Mouse (Mus musculus): ENCODE measurements around the gene Bpifb3.

Gene Bpifb3

DNA sequence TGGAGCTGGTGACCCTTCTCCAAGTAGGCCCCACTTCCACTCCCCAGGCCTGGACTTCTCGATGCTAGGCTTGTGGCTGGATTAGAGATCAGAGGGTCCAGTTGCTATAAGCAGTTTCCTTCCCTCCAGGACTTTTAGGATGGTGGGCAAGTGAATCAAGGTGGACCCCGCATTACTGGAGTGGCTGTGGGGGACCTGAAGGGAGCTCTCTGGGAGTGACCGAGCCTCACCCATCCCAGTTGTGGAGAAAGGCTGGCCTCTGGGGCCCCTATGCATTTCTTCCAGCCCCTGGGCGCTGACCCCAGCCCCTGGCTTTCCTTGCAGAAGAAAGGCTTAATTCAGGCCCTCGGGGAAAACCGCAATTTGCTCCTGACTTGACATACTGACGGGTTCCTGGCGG is at the start of gene Bpifb3:
Bpifb3 (plus strand) TSS at position 301 of the 400 bp plus-strand sequence.
- no peak for DNase-seq

DNA sequence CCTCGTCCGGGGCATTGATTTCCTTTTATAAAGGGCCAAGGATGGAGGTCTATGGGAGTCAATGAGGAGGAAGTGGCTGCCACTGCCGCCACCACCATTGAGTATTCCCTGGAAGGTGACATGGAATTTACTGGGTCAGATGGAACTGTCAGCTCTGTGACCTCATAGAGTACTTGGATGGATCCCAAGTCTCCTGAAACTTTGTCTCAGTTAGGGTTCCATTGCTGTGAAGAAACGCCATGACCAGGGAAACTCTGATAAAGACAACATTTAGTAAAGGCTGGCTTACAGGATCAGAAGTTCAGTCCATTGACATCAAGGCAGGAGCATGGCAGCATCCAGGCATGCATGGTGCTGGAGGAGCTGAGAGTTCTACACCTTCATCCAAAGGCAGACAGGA is 47.0 kb upstream of the Bpifb3 start, which contains the start of gene Sun5:
Sun5 (minus strand) TSS at position 101 of the 400 bp plus-strand sequence.
- DNase-seq = no peak

DNA sequence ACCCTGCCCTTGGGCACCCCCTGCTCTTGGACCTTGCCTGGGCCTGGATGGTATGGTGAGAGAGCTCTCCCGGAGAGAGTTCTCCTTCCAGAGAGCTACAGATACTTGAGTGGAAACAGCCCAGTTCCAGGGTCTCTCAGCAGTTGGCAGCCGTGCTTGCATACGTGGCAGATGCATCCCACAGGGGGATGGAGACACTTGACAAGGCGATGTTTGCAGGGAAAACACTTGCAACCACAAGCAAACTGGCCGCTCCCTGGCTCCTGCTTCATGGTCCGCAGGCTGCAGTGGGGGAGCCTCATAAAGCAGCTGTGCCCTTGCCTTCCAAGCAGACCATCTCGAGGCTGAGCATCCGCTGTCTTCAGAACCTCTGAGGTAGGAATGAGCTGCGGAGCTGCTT is 43.3 kb upstream of the Bpifb3 start, which contains the start of gene Bpifb2:
Bpifb2 (plus strand) TSS at position 301 of the 400 bp plus-strand sequence.
- no peak for DNase-seq

DNA sequence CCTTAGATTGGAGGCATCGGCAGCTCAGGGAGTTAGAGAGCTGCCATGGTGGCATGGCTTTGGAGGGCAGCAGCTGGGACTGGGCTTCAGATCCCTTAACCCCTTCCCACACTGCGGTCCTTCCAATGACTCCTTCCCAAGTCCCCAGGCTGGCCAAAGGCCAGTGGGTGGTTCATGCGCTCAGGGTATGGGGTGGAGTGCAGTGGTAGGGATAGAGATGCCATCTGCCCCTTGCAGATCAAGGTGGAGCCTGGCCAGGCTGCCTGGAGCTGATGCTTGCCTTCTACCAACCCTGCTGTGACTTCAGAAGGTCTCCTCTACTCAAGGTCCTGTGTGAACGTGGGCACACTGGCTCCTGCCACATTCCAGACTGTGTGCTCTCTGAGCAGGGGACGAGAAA is 18.9 kb upstream of the Bpifb3 start:
- peak; percentile 40 to 49 for DNase-seq

DNA sequence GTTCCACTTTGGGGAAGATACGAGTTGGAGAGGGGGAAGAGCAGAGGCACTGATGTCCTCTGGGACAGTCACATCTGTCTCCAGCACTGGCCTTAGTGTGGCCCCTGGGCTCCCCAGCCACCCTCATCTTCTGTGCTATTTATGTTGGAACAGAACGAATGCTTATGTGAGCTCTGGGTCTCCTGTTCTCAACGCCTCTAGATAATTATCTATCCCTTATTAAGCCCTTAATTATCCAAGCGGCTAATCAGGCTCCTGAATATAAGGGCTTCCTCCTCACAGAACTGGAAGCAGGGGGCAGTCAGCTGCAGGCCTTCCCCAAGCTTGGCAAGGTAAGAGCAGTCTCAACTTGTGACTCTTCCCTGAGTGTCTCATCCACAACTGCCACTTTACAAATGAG is 17.9 kb upstream of the Bpifb3 start, which contains the start of gene Bpifb6:
Bpifb6 (plus strand) TSS at position 301 of the 400 bp plus-strand sequence.
- DNase-seq = no peak

DNA sequence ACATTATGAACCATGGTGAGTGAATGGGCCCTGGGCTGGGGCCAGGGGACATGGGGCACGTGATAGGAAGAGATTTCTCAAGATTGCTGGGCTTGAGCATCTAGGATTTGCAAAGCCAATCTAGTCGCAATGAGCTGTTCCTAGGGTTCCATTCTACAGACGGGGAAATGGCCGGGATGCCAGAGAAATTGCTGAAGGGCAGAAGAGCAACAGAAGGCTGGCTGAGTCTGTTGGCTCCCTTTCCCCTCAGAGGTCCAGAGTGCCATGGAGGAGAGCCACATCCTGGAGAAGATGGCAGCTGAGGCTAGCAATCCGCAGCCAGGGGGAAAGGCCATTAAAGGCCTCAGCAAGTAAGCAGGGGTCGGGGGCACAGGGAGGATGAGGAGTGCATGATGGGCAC is 15.3 kb upstream of the Bpifb3 start:
- DNase-seq = peak; percentile 68 to 82

DNA sequence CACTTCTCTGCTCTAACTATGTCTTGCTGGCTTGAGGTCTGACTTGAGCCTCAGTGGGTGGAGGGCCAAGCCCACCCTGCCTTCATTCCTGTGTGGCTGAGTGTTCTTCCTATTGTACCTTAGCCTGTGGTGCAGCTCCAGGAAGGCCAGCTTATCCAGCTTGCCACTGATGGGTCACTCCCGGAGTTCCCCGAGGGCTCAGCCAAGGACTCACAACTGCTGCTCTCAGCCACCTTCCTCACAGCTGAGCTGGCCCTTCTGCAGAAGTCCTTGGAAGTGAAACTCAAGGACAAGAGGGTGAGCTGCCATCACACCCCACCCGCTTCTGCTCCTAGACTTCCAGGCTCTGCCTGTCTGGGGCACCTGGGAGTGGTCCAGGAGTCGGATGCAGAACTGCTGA is 11.4 kb upstream of the Bpifb3 start:
- no peak for DNase-seq

DNA sequence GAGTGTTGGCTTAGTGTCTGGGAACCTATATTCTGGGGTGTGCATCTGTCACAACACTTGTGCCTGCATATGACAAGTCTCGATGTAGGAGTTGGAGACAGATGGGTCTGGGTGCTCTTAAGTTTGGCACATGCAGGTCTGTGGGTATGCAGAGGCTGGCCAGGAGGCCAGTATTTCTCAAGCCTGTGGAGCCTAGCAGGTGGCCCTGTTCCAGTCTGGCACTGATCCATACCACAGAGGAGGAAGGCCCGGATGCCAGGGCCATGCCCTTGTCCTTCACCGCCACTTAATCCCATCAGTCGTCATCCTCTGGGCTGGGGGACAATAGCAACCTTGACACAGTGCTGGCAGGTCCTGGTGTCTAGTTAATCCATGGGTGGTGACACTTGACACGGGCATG is 3.9 kb upstream of the Bpifb3 start:
- peak in 1 of 2 experiments; percentile 18 for DNase-seq

DNA sequence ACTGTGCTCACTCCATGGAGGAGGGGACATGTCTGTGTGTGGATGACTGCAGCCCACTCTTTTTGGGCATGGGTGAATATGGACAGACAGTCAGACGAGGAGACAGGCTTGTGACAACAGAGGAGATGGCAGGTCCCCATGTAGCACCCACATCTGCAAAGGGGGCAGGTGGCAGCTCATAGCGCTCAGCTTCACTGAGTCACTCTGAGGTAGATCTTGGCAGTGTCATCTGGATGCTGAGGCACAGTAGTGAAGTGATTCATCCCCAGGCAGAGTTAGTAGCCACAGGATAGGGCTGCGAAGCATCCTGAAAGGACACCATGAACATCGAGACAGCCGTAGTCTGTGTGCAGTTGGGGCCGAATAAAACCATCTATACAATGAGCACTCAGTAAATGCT is 3.2 kb downstream of the Bpifb3 start:
- DNase-seq = no peak

DNA sequence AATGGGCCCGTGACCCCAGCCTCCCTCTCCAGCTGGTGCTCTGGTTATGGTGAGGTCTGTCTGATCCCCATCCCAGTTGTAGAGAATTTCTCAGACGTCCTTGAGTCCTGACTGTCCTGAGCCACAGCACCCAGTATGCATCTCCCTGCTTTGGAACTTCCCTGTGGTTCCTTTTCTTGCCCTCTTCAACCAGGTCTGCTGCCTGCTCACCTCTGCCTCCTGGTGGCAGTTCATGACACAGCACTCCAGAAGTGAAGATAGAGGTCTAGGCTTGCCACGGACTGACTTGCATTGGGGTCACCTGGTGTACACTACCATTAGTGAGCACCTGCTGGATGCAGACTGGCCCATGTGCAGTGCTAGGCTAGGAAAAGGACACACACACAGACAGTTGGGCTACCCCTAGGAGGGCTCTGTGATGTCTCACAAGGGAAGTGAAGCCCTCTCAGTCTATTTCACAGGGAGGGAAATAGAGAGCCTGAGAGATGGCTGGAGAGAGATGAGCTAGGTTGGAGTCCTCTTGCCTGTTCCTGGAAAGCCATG is 11.9 kb downstream of the Bpifb3 start:
- peak; percentile 65 to 71 for DNase-seq

DNA sequence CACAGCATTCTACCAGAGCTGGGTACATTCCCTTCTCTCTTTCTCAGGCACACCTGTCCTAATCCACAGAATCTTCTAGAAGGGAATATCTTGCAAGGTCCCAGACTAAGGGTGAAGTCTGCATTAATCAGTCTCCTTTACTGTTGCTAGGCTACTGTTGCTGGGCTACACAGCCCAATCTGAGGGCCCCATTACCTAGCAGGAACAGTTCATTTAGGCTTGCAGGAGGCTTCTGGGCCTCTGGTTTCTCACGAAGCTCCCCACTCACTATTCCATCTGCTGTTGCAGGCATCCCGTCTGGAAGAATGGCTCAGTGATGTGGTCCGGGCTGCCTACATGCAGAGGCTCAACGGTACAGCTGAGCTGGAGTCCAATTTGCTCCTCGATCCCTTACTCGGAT is 13.1 kb downstream of the Bpifb3 start:
- no peak for DNase-seq

DNA sequence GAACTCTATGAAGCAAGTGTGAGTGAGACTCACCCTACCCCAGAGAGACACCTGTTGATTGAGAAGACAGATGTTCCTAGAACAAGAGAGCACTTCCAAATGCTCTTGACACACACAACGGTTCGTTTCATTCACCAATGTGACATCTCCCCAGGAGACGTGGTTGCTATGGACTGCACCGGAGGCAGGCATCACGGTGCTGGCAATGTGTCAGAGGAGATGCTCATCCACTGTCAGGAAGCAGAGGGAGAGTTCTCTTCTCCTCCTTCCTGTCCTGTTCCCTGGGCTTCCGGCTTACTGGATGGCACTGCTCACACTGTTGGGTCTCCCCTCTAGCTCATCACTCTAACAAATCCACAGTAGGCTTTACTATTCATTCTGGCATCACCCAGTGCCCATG is 15.3 kb downstream of the Bpifb3 start:
- DNase-seq = no peak

DNA sequence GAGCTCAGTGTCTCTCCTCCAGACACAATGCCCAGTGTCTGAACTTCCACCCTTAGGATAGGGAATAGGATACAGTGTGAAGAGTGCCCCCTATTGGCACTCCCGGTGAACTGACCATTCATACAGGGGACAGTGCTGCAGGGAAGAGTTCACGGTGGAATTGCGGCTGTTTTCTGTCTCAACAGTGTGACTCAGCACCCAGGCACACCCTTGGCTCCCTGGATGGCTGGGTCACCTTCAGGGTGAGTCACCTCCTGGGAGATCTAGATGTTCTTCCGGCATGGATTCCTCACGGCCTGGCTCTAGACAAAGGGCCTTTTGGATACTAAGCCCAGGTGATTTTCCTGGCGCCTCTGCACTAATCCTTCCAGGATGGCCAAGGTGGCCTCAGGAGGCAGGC is 17.3 kb downstream of the Bpifb3 start:
- no peak for DNase-seq

DNA sequence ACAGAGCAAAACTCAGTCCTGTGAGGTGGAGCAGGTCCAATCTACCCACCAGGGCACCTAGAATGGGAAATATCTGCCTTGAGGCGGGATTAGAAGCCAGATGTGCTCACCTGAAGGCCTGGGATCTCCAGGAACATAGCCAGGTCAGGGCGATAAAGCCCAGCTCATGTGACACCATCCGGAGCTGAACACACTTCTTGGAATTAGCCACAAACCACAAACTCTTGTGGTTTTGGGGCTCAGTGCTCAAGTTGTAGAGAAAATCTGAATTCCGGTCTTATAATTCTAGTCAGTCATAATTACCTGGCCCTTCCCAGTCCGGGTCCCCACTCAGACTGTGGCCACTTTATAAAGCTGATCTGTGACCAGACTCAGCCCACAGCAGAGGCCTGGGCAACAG is 19.8 kb downstream of the Bpifb3 start, which contains the start of gene Bpifb4:
Bpifb4 (plus strand) TSS at position 370 of the 400 bp plus-strand sequence.
- no peak for DNase-seq

DNA sequence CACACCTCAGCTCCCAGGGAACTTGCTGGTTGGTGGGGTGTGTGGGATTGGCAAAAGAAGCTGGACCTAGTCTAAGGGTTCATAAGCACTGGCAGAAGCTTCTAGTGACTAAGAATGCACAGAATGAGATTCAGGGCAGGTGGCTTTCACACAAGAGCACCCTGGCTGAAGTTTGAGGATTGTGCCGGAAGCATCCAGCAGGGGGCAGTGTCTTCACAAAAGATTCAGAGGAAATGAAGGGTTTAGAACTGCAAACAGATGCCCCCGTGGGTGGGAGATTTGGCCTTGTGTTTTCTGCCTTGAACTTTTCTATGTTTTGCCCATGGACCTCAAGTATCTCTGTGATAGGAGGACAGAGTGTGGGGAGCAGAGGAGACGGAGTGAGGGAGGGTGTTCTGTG is 25.5 kb downstream of the Bpifb3 start:
- DNase-seq = peak; percentile 66 to 80

DNA sequence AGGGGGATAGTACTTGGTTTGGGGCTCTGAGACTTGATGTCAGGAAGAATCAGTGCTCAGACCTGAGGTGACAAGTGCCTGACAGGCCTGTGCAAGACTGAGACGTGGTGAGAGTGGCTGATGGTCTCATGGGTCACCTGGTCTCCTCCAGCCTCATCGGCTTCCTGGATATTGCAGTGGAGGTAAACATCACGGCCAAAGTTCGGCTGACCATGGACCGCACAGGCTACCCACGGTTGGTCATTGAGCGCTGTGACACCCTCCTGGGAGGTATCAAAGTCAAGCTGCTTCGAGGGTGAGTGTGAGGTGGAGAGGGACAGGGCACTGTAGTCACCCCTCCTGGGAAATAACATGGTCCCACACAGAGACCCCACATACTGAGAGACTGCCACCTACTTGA is 26.5 kb downstream of the Bpifb3 start:
- no peak for DNase-seq

DNA sequence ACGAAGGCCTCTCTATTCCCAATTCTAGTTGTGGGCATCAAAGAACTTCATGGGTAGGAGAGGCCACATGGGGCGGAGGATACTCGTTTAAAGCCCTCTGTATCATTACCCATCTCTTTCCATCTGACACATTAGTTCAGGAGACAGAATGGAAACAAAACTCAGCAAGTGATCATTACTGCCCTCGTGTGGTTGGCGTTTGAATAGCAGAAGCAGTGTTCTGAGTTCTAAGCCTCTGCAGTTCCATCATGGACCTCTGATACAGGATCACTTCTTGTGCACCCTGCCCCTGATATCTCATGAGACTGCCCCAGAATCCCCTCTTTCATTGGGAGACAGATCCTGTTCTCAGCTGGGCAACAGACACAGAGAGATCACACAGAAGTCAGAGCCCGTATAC is 34.9 kb downstream of the Bpifb3 start:
- DNase-seq = peak; percentile 70 to 80

DNA sequence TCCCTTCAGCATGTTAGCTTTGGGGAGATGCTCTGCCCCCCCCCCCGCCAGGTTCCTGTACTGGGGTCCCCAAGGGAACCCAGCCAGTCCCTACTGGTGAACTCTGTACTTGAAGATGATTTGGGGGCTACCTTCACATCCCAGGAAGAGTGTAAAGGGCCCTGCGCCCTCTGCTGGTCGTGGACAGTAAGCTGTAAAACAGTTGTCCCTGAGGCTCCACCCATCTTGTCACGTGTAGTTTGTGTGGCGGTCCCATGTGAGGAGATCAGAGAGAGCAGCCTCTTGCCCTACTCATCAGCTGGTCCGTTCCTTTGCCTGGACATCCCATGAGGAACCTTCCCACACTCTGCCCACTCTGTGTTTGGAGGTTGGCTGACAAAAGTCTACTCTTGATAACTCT is 35.8 kb downstream of the Bpifb3 start:
- peak in 1 of 2 experiments; percentile 43 for DNase-seq

DNA sequence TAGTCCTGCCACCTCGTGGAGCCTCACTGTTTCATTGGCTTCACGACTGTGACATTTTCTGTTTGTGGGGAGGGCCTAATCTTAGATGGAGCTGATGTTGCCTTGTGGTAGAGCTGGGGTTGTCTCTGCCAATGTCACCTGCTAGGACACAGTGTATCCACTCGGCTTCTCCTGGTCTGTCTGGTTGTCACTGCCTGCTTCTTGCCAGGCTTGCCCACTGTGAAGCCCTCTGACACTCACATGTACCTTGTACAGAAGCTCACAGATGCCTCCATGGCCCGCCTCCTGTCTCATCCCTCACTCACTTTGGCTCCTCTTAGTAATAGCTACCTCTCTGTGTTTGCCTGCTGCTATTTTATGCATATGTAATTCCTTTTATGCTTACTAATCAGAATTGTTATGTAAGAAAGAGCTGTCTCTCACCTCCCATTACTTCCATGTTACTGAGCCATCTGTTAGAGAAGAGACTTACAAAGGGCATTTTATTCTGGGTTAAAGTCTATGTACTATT is 44.8 kb downstream of the Bpifb3 start:
- peak; percentile 68 to 72 for DNase-seq

DNA sequence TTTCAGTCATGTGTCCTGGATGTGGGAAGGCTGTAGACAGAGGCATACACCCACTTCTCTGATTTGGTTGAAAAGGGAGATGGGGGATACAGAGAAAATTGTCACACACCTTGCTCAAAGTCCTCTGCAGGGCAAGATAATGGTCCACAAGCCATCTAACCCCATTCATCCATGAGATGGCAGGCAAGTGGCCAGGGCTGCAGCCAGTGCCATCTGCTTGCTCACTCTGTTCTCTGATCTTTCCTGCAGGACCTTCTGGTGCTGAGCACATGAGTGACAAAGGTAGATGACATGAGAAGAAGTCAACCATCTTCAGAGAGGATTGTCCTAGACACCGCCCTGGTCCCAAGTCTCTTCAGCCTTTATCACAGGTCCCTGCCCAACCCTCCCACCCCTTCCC is 45.3 kb downstream of the Bpifb3 start:
- peak; percentile 94 to 96 for DNase-seq

DNA sequence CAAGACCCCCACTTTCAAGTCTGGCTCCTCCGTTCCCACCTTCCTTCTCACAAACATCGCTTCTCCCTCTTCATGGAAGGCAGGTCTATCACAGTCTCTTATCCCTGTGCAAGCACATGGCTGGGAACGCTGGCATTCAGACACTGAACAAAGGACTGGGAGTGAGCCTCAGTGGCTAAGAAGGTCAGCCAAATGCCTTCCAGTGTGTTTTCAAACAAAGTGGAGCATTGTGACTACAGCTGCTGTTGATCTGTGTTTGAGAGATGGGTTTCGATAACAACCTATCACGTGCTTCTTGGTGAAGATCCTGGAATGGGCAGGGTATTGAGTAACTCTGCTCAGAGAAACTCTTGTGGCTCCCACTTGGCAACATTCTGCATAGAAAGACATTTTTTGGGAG is 52.2 kb downstream of the Bpifb3 start:
- DNase-seq = no peak

DNA sequence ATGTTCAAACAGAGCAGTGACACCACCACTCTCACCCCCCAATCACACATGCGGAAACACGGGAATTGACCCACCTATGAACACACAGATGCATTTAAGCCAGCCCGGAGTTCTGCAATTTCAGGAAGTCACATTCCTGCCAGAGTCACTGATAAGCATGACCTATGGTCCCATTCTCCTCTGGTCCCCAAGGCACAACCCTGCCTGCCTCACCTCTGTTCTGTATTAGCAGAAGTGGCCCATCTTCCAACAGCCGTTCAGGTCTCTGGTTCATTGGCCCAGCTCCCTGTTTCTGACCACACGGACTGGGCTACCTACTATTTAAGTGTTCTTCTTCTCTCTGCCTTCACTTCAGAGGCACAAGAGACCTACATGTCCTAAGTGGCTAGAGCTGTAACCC is 56.6 kb downstream of the Bpifb3 start, which contains the start of gene Bpifa6:
Bpifa6 (plus strand) TSS at position 364 of the 400 bp plus-strand sequence.
- DNase-seq = no peak

Measured in cerebellum, adult 18-20 months (tissue).